Mouse (Mus musculus) kidney, adult 2 months (tissue): Measurements from ENCODE around the gene Ell.

Experiments used
- CTCF ChIP-seq: fragments of 200-500 bp; conservative IDR thresholded peaks from 2 replicates; pipeline ENCODE4 v1.5.1; 2011; ENCODE audit warnings: low read depth, mild to moderate bottlenecking, control low read depth, low read length, moderate library complexity, mixed read lengths; ENCODE audit not compliant: insufficient read depth, insufficient read length
- POLR2A ChIP-seq: fragments of 200-500 bp; IDR thresholded peaks from one replicate; pipeline ENCODE4 v1.6.1; 2011; ENCODE audit warnings: low read depth, low read length, control low read depth

DNA sequence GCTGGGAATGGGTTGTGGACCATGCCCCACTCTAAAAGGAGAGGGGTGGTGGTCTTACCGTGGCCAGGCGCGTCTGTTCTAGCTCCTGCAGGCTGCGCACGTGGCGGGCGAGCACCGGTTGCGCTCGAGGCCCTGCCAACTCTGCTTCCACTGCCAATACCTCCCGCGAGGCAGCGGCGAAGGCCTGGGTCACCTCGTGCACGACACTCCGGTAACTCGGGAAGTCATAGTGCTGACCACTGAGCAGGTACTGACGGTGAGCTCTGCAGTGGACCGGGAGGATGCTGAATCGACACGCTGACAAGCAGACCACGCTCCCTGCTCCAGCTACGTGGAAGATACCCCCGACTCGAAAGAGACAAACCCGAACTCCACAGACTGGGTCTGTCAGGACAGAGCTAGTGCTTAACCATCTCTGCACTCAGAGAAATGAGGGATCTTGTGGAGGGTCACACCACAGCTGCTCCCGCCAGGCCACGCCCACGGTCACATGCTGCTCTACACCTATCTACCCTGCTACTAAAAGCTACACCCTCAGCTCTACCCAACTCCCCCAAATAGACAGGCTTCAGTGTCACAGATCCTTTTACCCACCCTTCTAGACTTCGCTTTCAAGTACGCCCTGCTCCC, 33.4 kb upstream of the Ell start:
- no peak for TF ChIP-seq CTCF
- no peak for TF ChIP-seq POLR2A
